Mouse (Mus musculus) gonadal fat pad, adult 2 months (tissue): ENCODE measurements at regions not wholly inside any gene's neighbourhood (a gene's known extent, or its start where the extent isn't known, plus 50 kb on each side); places are given as distances from the start of the nearest gene placed in this dataset.

ENCODE experiments used
- DNase-seq: peaks from one replicate; pipeline ENCODE4 v3.0.0-alpha.2; 2012; ENCODE audit warnings: low read depth

DNA sequence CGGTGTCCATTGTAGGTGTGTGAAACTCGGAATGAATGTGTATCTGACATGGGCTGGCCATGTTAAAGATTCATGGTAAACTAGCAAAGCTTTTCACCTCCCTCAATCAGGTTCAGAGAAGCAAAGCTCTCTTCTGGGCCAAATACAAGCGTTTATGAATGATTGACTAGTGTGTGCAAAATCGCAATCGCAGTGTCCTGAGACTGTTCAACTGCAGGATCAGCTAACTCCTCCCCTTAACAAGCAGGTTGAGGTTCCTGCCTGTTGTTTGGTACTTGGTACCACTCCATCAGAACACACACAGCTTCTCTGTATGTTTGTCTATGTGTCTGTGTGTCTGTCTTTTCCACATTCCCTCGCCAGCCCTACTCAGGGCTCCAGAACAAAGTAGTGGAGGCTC, 458.6 kb downstream of the Cd83 start:
- no peak for DNase-seq

DNA sequence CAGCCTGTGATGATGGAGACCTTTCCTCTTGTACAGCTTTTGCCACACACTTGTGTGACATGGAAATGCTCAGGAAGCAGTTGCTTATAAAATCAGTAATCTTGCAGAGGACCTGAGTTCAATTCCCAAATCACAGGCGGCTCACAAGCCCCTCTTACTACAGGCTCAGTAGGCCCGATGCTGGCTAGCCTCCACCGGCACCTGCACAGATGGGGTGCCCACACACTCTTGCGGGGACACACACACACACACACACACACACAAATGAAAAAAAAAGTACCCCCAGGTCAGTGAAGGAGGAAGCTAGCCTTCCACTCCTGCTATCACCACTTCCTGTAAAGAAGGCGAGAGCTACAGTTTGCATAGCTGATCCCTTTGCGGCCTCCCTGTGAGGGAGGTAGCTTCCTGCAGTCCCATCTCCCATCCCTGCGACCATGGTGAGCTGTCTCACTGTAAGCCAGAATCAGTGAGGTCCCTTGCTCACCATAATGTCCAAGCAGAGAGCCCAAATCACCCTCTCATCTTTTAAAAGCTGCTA, 462.2 kb downstream of the Cd83 start:
- DNase-seq: no peak

DNA sequence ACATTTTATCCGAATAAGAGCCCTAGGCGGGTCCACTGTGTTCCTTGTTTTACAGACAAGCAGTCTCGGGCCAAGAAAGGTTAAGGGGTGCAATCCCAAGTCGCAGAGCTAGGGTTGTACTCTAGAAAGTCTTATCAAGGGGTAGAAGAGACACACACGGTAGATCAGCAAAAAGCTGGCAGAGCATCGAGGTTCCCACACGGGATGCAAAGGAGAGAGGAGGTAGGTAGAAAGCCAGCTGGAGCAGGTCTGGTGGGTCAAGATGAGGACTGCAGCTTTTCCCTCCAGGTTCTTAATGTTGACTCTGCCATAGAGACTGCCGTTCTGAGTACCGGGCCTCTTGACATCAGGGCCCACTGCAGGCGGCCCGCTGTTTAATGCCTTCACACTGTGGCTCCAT, 463.3 kb downstream of the Cd83 start:
- no peak for DNase-seq

DNA sequence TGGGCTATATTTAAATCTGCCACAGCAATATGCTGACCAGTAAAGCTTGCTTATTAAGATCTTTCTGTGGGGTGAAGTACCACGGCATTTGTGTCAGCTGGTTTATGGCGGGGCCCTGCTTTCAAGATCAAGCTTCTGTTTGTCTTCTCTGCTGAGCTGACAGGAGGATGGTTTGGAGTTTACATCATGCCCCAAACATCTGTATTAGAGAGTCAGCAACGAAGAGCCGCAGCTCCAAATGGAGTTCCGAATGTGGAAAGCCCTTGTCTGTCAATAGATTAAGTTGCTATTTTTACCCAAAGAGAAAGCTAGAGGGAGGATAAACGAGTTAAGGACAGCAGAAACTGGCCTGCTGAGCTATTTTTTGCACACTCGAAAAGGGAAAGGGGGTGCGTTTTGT, 463.8 kb downstream of the Cd83 start:
- DNase-seq: no peak

DNA sequence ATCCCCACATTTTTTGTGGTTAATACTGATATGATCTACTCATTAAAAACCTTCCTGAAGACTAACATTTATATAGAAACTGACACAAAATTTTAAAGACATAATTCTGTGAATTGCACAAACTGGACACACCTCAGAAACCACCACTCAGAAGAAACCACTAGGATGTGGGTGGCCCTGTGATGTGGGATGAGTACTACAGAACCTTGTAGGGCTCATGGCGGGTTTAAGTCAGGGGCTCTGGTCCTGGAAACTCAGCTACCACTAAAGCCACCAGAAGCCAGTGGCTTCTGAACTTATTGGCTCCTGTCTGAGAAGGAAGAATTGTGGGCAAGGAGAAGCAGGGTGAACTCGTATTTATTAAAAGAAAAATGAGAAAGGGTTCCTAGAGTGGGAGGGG, 464.5 kb downstream of the Cd83 start:
- DNase-seq: no peak

DNA sequence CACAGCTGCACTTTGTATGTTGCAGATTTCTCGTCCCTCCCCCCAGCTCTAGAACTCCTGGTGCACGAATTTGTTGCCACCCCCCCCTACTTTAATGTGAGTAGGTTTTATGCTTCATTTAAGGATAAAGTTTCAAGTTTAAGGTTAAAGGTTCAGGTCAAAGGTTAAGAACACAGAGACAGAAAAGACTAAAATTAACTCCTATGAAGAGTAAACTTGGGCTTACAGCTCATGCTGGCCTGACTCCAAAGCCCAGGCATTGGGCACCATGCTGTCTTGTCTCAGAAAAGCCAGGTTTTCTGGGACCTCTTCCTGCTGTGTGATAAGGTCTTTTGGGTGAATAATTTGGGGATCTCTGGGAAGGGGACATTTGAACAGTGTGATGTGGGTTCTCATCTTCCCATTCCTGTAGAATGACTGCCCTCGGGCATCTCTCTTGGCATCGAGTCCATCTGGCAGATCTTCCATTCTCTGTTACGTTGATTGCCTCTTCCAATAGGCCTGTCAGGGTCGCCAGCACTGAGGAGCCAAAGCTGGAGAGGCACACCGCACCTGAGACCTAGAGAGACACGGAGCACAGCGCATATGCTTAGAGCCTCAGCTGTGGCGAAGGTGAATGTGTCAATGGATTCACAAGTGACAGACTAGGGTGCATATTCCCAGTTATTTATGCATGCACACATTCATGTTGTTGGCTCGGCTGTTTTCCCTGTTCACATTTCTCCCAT, 466.1 kb downstream of the Cd83 start:
- no peak for DNase-seq

DNA sequence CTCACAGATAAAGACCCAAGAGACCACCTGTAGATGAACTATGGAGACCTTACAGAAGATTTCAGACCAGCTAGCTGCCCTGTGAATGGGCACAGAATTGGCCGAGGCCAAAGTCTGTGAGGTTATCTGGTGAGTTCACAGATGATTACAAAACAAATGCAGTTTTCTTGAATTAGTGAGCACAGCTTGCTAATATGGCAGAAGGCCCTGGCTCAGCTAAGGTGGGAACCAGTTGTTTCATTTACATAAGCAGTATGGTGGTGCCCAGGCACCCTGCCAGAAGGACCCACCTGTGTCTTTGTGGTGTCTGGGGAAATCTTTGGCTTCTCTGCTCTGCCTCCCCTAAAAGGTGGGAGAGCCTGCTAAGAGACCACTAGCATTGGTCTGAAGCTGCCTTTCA, 466.9 kb downstream of the Cd83 start:
- DNase-seq: no peak

DNA sequence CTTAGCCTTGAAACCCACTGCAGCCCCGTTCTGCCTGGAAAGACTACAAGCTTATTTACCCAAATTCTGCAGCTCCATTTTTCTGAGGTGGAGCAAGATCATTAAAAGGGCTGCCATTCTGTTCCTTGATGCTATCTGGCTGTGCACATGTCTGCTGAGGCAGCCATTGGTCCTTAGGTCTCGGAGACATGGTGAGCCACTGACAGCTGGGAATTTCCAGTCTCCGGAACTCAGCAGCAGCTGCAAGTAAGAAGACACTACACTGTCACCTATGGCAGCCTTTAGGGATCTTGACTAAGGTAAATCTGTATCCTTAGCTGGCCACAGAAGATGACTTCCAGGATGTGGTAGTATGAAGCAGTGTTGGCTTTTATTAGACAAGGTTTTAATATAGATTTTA, 467.9 kb downstream of the Cd83 start:
- DNase-seq: no peak

DNA sequence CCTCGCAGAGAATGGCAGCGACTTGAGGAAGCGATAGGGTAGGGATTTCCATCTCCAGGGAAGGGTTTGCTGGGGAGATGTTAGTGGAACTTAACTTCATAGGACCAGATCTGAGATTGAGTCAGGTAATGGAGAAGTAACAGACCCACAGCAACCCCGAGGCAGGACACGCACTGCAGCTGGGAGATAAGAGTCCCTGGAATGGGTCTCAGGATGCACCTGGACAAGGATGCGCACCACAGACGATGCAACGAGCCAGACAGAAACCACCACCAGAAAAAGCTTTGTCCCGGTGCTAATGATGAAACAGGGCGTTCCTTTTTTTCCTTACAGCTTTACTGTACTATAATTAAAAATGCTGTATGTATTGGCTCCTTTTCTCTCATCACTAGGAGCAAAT, 470.9 kb upstream of the Jarid2 start:
- DNase-seq: no peak

DNA sequence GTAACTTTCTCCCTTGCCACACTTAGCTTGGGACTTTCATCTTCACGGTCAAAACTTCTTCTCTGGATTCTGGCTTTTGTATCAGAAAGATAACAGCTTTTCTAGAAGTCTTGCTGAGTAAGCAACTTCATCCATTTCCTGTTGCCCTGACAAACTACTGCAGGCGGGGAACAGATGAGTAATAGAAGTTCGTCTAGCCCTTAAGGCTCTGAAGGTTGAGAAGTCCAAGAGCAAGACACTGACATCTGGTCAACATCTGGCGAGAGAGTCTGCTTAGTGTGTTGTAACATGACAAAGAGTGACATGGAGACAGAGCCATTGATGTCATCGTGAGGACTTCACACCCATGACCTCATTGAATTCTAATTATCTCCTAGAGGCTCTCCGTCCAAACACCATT, 469.2 kb upstream of the Jarid2 start:
- no peak for DNase-seq

DNA sequence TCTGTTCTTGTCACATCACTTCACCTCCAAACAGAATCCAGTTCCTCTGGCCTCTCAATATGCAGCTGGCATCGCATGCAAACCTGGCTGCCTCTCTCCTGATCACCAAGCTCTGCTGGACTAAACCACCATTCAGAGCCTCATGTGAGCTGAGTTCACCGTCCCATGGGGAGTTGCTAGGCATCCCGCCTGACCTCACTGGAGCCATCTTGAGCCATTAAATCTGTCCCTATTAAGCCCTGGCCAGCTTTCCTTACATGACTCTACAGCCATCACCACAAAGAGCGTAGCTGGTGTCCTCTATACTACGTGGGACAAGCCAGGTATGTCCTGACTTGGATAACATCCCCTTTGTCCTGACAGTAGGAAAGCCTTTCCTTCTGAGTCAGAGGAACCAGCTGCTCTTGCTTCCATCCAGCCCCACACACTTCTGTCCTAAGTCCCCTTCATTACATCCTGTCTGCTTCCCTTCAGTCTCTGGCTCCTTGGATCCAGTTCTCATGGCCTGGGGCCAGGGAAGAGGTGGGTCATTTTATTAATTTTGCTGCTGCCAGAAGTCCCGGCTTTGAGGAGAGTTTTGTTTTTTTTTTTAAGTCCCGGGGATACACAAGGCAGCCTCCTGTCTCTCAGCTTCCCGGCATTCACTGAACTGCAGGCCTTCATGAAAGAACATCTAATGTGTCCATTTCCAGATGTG, 468.5 kb upstream of the Jarid2 start:
- no peak for DNase-seq

DNA sequence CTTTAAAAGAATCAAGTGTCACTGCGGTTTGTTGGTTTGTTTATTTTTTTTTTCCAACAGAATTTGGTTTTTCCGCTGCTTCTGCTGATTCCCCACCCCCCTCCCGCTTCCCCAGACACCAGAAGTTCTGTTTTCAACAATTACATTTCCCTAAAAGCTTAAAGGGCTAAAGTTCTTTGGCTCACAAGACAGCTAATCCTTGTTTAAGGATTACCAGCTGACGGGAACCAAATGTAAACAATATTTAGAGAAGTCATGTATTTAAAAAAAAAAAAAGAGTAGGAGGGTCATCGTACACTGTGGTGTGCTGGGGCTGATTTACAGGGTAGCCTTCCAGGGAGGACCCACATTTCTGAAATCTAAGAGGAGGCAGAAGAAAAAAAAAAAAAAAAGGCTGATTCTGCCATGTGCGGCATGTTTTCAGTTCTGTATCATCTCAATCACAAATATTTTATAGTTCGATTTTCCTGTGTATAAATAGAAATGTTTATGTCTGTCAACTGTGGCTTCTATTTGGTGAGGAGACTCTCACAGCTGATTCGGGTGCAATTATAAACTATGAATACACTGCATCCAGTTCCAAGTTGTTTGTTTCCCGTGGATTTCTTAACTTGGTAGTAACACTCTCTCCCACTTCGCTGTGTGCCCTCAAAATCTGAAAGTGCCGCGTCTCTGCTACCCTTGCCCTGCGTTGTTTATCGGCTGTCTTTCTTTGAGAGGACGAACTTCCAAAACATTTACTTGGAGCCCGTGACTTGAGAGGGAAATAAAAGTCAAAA, 456.3 kb upstream of the Jarid2 start:
- DNase-seq: no peak

DNA sequence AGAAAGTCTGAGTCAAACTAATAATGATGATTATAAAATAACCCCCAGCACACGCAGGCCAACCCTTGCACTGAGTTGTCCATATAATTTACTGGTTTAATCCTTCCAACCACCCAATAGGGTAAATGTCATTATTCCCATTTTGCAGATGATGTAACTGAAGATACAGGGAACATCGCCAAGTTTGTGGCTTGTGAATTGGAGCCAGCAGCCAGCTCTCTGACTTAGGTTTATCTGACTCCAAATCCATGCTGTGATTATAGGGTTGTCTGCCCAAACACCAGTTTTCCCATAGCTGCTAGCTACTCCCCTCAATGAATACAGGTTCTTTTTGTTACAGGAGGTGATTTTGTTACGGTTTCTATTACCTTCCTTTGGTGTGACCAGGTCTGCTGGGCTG, 451.3 kb upstream of the Jarid2 start:
- DNase-seq: no peak

DNA sequence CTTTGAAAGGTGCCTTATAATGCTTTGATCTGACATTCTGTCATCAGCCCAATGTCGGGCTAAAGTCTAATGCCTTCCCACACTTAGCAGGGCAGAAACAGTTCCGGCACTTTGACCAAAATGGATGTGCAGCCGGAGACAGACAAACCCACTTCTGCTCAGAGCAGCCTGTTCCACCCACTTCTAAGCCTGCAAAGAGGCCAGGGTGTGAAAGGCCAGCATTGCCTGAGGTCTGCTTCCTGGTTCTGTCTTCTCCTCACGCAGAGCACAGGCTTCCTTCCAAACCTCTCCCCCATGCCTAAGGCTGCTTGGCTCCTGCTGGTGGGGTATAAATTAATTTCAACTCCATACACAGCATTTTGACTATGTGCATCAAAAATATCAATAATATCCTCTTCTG, 450.2 kb upstream of the Jarid2 start:
- no peak for DNase-seq

DNA sequence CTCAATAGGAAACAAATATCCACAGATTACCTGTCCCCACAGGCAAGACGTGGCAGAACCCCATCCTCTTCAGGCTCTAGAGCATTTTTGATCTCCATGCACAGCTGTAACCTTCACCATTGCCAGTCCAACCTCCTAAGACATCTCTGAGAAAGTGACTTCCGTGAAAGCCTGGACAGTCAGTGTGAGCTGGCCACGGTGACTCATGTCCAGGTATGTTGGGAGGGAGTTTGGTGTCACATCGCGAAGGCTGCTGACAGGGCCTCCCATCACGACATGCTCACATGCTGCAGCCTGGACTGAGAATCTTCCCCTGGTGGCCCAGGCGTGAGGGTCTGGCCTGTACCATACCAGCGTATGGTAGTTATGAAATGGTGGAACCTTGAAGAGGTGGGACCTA, 449.0 kb upstream of the Jarid2 start:
- no peak for DNase-seq

DNA sequence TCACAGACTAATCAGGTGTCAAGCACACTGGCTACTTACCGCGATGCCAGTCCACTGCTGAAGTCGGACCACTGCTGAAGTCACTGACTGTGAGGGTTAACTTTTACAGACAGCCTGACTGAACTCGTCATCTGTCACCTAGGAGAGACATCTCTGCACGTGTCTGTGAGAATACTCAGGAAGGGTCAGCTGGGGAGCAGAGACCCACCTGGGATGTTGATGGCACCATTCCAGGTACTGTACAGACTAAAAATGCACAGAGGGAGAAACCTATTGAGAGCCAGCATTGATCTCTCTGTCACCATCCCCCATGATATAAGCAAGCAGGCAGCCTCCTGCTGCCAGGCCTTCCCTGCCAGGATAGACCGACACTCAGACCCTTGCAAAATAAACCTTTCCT, 447.5 kb upstream of the Jarid2 start:
- no peak for DNase-seq

DNA sequence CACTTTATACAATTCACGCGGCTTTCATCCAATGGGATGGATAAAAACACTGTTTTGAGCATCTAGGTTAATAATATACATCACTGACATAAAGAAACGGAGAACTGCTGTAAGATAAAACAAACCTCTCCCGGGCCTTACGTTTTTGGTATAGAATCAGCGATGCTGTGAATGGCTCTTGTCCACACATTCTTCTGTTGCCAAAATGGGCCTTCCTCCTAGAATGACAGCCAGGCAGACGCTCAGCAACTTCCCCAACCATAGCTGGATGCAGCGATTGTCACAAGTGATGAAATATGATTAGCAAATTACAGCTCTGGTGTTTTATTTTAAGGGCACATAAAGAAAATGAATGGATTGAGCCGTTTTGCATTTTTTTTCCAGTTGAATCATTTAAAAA, 447.0 kb upstream of the Jarid2 start:
- DNase-seq: no peak

DNA sequence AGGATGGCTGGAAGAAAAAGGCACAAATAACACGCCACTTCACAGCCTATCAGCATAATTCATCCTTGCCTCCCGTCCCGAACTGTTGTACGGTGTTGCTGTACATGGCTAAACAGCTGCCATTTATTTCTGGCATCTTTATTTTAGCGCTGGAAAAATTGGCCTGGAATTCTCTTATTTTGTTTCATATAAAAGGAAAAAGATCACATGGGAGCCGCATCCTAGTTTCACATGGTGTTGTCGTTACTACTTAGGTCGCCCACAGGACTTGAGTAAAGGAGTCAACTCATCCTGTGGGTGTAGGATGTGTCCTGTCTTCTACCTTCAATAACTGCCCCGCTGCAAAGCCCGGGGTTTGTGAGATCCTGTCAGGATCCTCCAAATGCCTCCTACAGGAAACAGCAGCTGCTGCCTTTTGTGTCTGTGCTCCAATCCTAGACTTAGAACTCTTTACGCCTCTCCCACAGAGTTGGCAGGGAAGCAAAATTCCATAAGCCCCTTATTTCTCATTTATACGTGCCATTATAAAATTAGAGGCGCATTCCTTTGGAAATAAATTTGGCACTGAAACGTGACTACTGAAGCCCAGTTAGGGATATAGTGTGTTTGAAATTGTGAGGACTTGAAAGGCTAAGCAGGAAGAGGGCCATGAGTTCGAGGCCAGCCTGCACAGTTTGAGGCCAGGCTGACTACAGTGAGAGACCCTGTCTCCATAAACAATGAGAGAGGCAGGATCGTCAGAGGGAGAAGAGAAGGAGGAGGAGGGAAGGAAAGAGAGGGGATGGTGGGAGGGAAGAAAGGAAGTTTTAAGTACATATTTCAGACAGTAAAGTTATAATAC, 446.3 kb upstream of the Jarid2 start:
- no peak for DNase-seq

DNA sequence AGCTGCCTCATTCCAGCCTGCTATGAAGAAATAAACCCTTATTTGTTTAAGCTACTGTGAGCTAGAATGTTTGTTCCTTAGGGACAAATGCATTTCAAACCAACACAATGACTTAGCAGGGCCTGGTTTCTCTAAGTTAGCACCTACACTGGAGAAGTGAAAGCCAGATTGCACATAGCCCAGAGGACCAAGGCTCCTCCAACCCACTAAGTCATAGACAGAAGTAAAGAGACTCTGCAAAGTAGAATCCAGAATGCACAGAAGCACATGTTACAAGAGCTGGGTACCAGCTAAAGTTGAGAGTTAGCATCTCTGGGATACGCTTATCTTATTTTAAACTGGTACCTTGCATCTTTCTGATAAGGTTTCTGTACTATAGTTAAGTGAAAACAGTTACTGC, 443.4 kb upstream of the Jarid2 start:
- DNase-seq: no peak

DNA sequence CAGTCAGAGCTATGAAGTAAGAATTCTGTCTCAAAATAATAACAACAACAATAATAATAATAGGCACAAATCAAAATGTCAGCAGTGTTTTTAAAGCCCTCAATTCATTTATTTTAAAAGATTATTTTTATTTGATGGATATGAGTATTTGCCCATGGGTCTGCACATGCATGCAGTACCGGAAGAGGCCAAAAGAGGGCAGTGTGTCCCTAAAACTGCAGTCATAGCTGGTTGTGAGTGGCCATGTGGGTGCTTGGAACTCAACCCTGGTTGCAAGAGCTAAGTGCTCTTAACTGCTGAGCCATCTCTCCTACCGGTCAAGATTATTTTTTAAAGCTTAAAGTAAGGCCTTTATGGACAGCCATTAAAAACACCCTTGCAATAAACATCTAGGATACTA, 439.1 kb upstream of the Jarid2 start:
- no peak for DNase-seq

DNA sequence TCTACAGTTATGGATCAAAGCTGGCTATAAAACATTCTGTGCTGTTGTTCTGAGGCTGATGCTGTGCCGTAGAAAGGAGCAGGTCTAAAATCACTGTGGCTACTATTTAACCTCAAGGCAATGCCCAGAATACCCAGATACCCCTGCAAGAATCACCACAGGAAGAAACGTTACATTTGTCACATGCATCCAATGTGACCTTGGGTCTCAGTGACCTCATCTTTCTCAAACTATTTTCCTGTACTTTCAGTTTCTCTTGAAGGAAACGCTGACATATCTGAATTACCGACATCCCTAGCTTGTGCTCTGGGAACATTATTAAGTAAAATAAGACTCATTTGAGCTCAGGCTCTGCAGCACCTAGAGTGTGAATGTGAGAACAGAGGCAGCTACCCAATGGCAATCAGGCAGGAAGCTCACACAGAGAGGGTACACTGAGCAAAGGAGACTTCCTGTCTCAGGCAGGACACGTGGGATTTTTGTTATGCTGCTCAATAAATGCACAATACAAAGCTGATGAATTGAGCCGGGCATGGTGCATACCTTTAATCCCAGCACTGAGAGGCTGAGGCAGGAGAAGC, 436.7 kb upstream of the Jarid2 start:
- DNase-seq: no peak
